Mouse (Mus musculus): ENCODE results near the gene Teddm2.
"Not testable (repeated sequence)": the region's sequence is repeated elsewhere in the genome, so short reads cannot be mapped to it uniquely, and the experiment has no call there.

Teddm2 gene

GRCm38 (mm10) chr1:153904236-153904635, 4.2 kb upstream of the Teddm2 start:
- no peak for DNase-seq (ENCODE audit: low read depth, low spot score)

GRCm38 (mm10) chr1:153903006-153903405, 3.0 kb upstream of the Teddm2 start:
- DNase-seq (ENCODE audit: low read depth, low spot score), result no peak

GRCm38 (mm10) chr1:153900860-153901730, 1.1 kb upstream of the Teddm2 start:
- no peak for DNase-seq (ENCODE audit: low read depth, low spot score)

GRCm38 (mm10) chr1:153900381-153900780, 353 bp upstream of the Teddm2 start:
- DNase-seq (ENCODE audit: low read depth, low spot score), result no peak

GRCm38 (mm10) chr1:153898989-153899730, 868 bp downstream of the Teddm2 start:
- DNase-seq (ENCODE audit: low read depth, low spot score), result no peak

- DNase-seq (ENCODE audit: low read depth, low spot score), result no peak
Observed at GRCm38 (mm10) chr1:153897196-153897595, 2.8 kb downstream of the Teddm2 start.

- peak; percentile 64 for DNase-seq (ENCODE audit: low read depth, low spot score)
Observed at GRCm38 (mm10) chr1:153894979-153895378, 5.0 kb downstream of the Teddm2 start.

- DNase-seq (ENCODE audit: low read depth, low spot score), result no peak
Observed at GRCm38 (mm10) chr1:153894201-153894893, 5.7 kb downstream of the Teddm2 start.

- no peak for DNase-seq (ENCODE audit: low read depth, low spot score)
Observed at GRCm38 (mm10) chr1:153893746-153894145, 6.3 kb downstream of the Teddm2 start.

GRCm38 (mm10) chr1:153891442-153891841, 8.6 kb downstream of the Teddm2 start, which contains the start of gene Teddm1a:
TSS of gene Teddm1a (plus strand) at chr1:153891742.
- DNase-seq (ENCODE audit: low read depth, low spot score), result no peak

- no peak for DNase-seq (ENCODE audit: low read depth, low spot score)
Observed at GRCm38 (mm10) chr1:153890121-153890520, 9.9 kb downstream of the Teddm2 start.

GRCm38 (mm10) chr1:153886024-153886633, 13.9 kb downstream of the Teddm2 start:
- DNase-seq (ENCODE audit: low read depth, low spot score), result no peak

- not testable (repeated sequence) for DNase-seq (ENCODE audit: low read depth, low spot score)
Observed at GRCm38 (mm10) chr1:153880391-153880790, 19.6 kb downstream of the Teddm2 start.

- no peak for DNase-seq (ENCODE audit: low read depth, low spot score)
Observed at GRCm38 (mm10) chr1:153874045-153874444, 26.0 kb downstream of the Teddm2 start, which contains the start of gene Teddm1b. TSS of gene Teddm1b (plus strand) at chr1:153874345.

GRCm38 (mm10) chr1:153855946-153856345, 44.1 kb downstream of the Teddm2 start:
- DNase-seq (ENCODE audit: low read depth, low spot score), result no peak

GRCm38 (mm10) chr1:153852696-153853095, 47.3 kb downstream of the Teddm2 start:
- not testable (repeated sequence) for DNase-seq (ENCODE audit: low read depth, low spot score)

GRCm38 (mm10) chr1:153846867-153847266, 53.2 kb downstream of the Teddm2 start:
- peak; percentile 32 for DNase-seq (ENCODE audit: low read depth, low spot score)

GRCm38 (mm10) chr1:153846420-153846819, 53.6 kb downstream of the Teddm2 start:
- DNase-seq (ENCODE audit: low read depth, low spot score), result no peak

- no peak for DNase-seq (ENCODE audit: low read depth, low spot score)
Observed at GRCm38 (mm10) chr1:153844042-153844441, 56.0 kb downstream of the Teddm2 start, which contains the start of gene Rgsl1. TSS of gene Rgsl1 (minus strand) at chr1:153844142.

GRCm38 (mm10) chr1:153842121-153842740, 57.8 kb downstream of the Teddm2 start:
- no peak for DNase-seq (ENCODE audit: low read depth, low spot score)

GRCm38 (mm10) chr1:153836036-153836435, 64.0 kb downstream of the Teddm2 start:
- DNase-seq (ENCODE audit: low read depth, low spot score), result no peak

Measured in retina, postnatal 7 days (tissue).